Mouse (Mus musculus) small intestine, adult 10 weeks (tissue): ENCODE results near the gene Ankfn1. TPM values are rescaled to one million over a fixed set of nuclear protein-coding genes. Genes with fewer than 3 reads are reported as not detected.

ENCODE experiments used
- polyA plus RNA-seq: library from polyadenylated mRNA; stranded (reverse); fragments of 350-450 nt; fragmentation: Illumina TruSeq; extraction: RNeasy Lipid Tissue Mini Kit (QIAGEN cat#74804); gene quantifications from one replicate; pipeline ENCODE4 v1.2.3, GENCODE M21; 2014; ENCODE audit warnings: low replicate concordance

Ankfn1 gene
- polyA plus RNA-seq: not detected

DNA sequence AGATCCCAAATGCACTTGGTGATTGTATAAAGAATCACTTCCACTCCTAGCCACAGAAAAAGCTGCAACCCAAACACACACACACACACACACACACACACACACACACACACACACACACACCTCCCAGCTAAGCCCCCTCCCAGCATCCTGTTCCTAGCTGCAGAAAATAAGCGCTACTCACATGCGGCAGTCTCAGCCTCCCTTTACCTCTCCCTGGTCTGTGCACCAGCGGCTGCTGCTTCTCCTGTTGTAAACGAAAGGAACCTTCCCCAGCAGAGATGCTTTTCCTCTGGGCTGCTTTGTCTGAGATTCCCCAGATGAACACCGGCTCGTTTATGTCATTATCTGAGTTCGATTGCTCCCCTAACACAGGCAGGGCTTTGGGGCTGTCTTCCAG lies at the start of gene Ankfn1:
TSS of gene Ankfn1 (minus strand) at position 223 of the 400 bp plus-strand sequence.

Other genes starting within 250 kb of the Ankfn1 start
- gene Pctp, start 225.2 kb upstream of the Ankfn1 start, polyA plus RNA-seq: 8.2 TPM